Mouse (Mus musculus): ENCODE measurements around the gene Oxct2a. TPM values are rescaled to one million over a fixed set of nuclear protein-coding genes. Genes with fewer than 3 reads are reported as not detected.
"Not testable (repeated sequence)": the region's sequence is repeated elsewhere in the genome, so short reads cannot be mapped to it uniquely, and the experiment has no call there.

Gene Oxct2a
- polyA plus RNA-seq, 1 experiment from 2014 or later, result not detected

DNA sequence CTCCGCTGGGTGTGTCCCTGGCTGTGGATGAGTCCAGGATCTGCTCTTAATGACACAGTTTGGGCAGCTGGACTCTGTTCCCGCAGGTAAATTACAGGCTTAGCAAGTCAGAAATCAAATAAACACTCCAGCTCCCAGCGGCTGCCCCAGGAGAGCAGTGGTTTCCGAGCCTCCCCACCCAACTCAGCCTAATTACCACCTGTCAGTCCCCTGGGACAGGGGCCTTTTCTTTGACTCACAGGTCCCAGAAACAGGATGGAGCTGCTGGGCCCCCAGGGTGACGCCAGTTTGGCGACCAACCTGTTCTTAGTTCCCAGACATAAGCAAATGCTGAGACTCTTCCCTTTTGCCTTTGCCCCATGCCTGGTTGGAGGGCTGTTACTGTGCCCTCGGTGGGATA is 11.6 kb downstream of the Oxct2a start:
- no peaks in the 10 kb centered on the region for H3K9me3 ChIP-seq
- H3K4me2 ChIP-seq, result no peak overlapping the region
- H3K36me3 ChIP-seq, result no peaks in the 10 kb centered on the region
- WGBS, result 63% methylated on average over 7 of the region's 7 CpGs
- no peaks in the 10 kb centered on the region for H3K27me3 ChIP-seq (replicated peaks)
- H3K4me3 ChIP-seq (replicated peaks), result no peak overlapping the region
- ATAC-seq (ENCODE audit: insufficient read depth, low FRiP score, low read depth), result no peak
- H3K4me1 ChIP-seq, result no peaks in the 10 kb centered on the region
- H3K9ac ChIP-seq, result no peak overlapping the region
- no peak overlapping the region for H3K27ac ChIP-seq

DNA sequence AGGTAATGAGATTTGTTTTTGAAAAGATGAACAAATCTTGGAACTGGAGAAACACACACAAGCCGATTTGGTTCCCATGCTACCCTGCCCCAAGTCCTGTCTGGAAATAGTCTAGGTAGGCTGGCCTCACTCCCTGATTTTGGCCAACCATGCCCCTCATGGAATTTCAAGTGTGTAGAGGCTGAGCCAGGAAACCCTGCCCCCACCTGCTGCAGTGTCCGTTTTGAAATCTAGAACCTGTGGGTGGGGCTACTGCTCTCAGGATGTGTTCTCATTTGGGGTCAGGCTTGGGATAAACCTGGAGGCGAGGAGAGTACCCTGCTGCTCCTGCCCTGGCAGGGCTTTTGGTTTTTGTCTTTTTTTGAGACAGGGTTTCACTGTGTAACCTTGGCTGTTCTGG is 15.1 kb downstream of the Oxct2a start:
- Histone ChIP-seq H3K4me2 (no peak overlapping the region), H3K27me3 (replicated peaks) (no peaks in the 10 kb centered on the region), H3K9ac (no peak overlapping the region), H3K36me3 (0 out of 2 replicates have a peak, but pooled peaks cover 6% of the 10 kb centered on the region), H3K4me3 (replicated peaks) (no peak overlapping the region), H3K9me3 (no peaks in the 10 kb centered on the region), H3K4me1 (no peaks in the 10 kb centered on the region), H3K27ac (no peak overlapping the region)
- ATAC-seq (ENCODE audit: insufficient read depth, low FRiP score, low read depth), result no peak
- WGBS, result 47% methylated on average over 3 of the region's 3 CpGs

DNA sequence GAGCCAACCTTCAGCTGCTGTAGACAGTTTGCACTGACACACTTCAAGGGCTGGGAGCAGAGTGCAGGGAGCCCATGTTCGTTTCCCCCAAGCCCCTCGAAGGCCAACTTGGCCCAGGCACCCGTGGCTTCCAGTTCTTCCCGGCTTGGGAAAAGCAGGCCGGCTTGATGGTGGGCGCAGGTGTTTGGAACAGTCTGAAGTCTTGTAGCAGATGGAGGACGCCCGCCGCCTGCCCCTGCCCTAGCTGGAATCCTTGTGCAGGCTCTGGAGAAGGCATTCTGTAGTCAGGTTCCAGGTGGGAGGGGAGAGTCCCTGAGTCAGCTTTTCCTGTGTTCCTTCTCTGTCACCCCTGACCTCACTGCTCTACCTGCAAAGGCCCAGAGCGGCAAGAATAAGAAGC is 16.4 kb downstream of the Oxct2a start:
- no peak overlapping the region for H3K9ac ChIP-seq
- WGBS, result 89% methylated on average over 10 of the region's 10 CpGs
- no peak overlapping the region for H3K4me3 ChIP-seq (replicated peaks)
- H3K4me2 ChIP-seq, result no peak overlapping the region
- peaks cover 15% of the 10 kb centered on the region; the same call in 1 of the 2 replicates for H3K36me3 ChIP-seq
- ATAC-seq (ENCODE audit: insufficient read depth, low FRiP score, low read depth), result no peak
- no peaks in the 10 kb centered on the region for H3K9me3 ChIP-seq
- H3K27me3 ChIP-seq (replicated peaks), result no peaks in the 10 kb centered on the region
- H3K4me1 ChIP-seq, result no peaks in the 10 kb centered on the region
- H3K27ac ChIP-seq, result no peak overlapping the region

DNA sequence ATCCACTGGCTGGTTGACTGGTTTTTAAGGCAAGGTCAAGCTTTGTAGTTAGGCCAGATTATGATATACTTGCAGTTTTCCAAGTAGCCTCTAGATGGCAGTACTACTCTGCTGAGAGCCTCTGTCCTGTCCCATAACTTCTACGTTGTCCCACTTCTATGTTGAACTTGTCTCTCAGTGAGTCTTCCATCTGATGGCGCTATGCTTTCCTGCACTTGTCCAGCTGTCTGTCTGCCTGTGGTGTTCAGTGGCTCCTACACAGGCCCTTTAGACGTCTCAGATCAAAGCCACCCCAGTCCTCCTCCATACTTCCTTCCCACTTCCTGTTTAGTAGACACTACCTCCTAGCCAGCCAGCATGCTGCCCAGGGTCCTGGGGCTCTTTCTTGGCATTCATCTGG is 17.6 kb downstream of the Oxct2a start:
- H3K4me3 ChIP-seq (replicated peaks), result no peak overlapping the region
- H3K36me3 ChIP-seq, result peaks cover 17% of the 10 kb centered on the region; the same call in 1 of the 2 replicates
- no peaks in the 10 kb centered on the region for H3K9me3 ChIP-seq
- H3K4me1 ChIP-seq, result no peaks in the 10 kb centered on the region
- H3K4me2 ChIP-seq, result no peak overlapping the region
- peak; percentile 53; the same call in 1 of the 2 replicates for ATAC-seq (ENCODE audit: insufficient read depth, low FRiP score, low read depth)
- WGBS, result 25% methylated on average over 3 of the region's 3 CpGs
- H3K9ac ChIP-seq, result no peak overlapping the region
- no peaks in the 10 kb centered on the region for H3K27me3 ChIP-seq (replicated peaks)
- no peak overlapping the region for H3K27ac ChIP-seq

DNA sequence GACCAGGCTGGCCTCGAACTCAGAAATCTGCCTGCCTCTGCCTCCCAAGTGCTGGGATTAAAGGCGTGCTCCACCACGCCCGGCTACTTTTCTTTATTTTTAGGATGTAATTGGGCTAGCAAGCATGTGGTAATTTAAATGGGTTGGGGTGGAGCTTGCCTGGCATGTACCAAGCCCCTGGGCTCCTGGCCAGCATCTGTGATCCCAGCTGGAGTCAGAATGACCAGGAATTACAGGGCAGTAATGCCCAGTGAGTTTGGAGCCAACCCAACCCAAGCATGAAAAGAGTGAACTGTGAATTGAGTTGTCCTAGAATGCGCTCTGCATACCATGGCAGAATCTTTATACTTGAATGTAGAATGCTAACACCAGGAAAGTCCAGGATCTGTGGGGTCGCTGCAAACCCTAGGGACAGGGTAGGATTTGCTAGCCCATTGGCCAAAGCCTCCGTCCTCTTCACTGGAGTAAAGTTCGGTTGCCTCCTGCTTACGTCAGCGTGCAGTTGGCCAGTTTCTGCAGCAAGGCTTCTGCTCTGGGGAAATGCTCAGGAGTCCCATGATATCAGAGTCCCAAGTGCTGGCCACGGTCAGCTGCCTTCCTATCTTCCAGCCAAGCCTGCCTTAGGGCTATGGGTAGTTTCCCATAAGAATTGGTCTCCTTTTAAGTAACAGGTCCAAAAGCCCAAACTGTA is 24.3 kb downstream of the Oxct2a start:
- Histone ChIP-seq H3K36me3 (peaks cover 70% of the 10 kb centered on the region), H3K4me1 (no peaks in the 10 kb centered on the region), H3K9me3 (no peaks in the 10 kb centered on the region), H3K27ac (no peak overlapping the region), H3K9ac (no peak overlapping the region), H3K4me3 (replicated peaks) (no peak overlapping the region), H3K27me3 (replicated peaks) (no peaks in the 10 kb centered on the region), H3K4me2 (no peak overlapping the region)
- ATAC-seq (ENCODE audit: insufficient read depth, low FRiP score, low read depth), result no peak
- 95% methylated on average over 11 of the region's 11 CpGs for whole genome bisulfite sequencing

DNA sequence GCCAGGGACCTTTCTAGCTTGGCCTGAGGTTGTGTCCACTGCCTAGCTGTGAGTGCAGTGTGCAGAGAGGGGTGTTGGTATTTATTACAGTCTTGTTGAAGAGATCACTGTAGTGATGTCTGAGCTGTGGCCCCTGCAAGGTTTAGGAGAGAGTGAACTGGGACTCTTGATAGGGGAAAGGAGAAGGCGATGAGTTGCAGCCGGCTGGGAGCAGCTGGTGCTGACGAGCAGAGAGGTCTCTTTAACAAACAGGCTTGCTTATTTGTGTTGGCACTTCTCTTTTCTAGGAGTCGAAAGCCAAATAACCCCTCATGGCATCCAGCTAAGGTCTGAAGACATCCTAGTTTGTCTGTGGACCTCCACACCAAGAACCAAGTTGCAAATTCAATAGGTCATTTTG is 25.2 kb downstream of the Oxct2a start:
- Histone ChIP-seq H3K27ac (no peak overlapping the region), H3K4me3 (replicated peaks) (no peak overlapping the region), H3K36me3 (peaks cover 70% of the 10 kb centered on the region), H3K9me3 (no peaks in the 10 kb centered on the region), H3K4me1 (no peaks in the 10 kb centered on the region), H3K4me2 (no peak overlapping the region), H3K9ac (no peak overlapping the region), H3K27me3 (replicated peaks) (no peaks in the 10 kb centered on the region)
- 86% methylated on average over 4 of the region's 4 CpGs for WGBS
- ATAC-seq (ENCODE audit: insufficient read depth, low FRiP score, low read depth), result no peak

DNA sequence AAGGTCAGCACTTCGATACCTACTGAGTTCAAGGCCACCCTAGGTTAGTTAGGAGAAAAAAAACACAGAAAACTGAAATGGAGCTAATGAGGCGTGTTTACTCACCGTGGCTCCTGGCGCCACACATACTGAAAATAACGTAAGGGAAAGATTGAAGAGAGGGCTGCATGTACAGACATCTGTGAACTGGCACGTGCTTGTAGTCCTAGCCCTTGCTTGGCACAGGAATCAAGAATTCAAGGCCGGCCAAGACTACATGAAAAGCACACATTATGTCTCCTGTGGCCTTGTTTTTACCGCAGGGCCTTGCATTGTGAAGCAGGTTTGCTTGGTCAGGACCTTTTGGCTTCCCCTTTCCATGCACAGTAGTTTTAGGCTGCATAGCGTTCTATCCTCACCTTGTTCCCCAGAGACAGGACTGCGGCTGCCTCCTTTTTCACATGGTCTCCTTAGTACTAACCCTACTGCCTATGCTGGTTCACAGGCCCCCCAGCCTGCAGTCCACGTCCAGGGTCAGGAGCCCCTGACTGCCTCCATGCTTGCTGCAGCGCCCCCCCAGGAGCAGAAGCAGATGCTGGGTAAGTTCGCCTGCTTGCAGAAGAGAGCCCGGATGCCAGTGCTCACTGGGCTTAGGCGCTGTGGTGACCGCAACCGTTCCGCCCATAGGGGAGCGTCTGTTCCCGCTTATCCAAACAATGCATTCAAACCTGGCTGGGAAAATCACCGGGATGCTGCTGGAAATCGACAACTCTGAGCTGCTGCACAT is 26.1 kb downstream of the Oxct2a start:
- no peak overlapping the region for H3K4me2 ChIP-seq
- H3K27me3 ChIP-seq (replicated peaks), result no peaks in the 10 kb centered on the region
- no peak for ATAC-seq (ENCODE audit: insufficient read depth, low FRiP score, low read depth)
- no peak overlapping the region for H3K27ac ChIP-seq
- H3K4me3 ChIP-seq (replicated peaks), result no peak overlapping the region
- H3K36me3 ChIP-seq, result peaks cover 70% of the 10 kb centered on the region
- no peak overlapping the region for H3K9ac ChIP-seq
- WGBS, result 91% methylated on average over 22 of the region's 22 CpGs
- H3K9me3 ChIP-seq, result no peaks in the 10 kb centered on the region
- no peaks in the 10 kb centered on the region for H3K4me1 ChIP-seq

DNA sequence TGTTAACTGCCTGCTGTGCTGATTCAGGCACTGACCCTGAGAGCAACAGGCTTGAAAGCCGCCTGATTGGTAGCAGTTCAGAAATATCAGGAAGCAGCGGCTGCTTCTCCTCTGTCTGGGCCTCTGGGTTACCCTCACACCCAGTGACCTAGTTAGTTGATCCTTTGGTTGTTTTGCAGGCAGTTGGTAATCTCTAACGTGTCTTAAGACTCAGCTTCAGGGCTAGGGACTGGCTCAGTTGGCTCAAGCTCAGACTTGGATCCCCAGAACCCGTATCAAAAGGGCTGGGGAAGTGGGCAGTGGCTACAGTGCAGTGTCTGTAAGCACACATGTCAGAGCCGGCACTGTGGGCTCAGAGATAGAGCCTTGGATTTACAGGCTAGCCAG is 27.3 kb downstream of the Oxct2a start:
- H3K36me3 ChIP-seq, result peaks cover 77% of the 10 kb centered on the region
- WGBS, result 84% methylated on average over 5 of the region's 5 CpGs
- no peak for ATAC-seq (ENCODE audit: insufficient read depth, low FRiP score, low read depth)

DNA sequence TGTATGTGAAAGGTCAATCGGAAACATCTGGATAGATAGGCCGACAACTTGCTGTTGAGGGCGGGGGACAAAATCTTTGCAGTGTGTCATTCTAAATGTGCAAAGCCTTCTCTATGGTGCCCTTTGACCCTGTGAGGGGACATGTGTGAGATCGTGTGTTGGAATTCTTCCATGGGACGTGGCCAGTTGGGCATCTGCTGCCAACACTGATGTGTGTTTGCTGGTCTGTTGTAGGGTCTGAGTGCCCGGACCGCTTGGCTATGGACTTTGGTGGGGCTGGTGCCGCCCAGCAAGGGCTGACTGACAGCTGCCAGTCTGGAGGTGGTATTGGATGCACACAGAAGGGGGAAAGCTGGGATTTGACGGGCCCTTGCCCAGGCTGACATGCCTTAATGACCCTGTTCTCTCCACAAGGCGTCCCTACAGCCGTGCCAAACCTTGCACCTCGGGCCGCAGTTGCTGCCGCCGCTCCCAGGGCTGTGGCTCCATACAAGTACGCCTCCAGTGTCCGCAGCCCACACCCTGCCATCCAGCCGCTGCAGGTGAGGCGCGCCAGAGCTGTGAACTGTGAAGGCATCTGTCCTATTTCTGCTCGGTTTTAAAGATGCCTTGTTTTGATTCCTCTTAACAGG is 27.8 kb downstream of the Oxct2a start:
- Histone ChIP-seq H3K27me3 (replicated peaks) (no peaks in the 10 kb centered on the region), H3K4me3 (replicated peaks) (no peak overlapping the region), H3K4me2 (no peak overlapping the region), H3K9me3 (no peaks in the 10 kb centered on the region), H3K36me3 (peaks cover 80% of the 10 kb centered on the region), H3K4me1 (no peaks in the 10 kb centered on the region), H3K9ac (no peak overlapping the region), H3K27ac (no peak overlapping the region)
- 90% methylated on average over 21 of the region's 21 CpGs for WGBS
- 0 out of 2 replicates have a peak, but pooled peaks have one; percentile 8 for ATAC-seq (ENCODE audit: insufficient read depth, low FRiP score, low read depth)

More for the DNA sequence above, 27.3 kb downstream of the Oxct2a start:
- Histone ChIP-seq H3K4me1 (no peaks in the 10 kb centered on the region), H3K27ac (no peak overlapping the region), H3K9me3 (no peaks in the 10 kb centered on the region), H3K9ac (no peak overlapping the region), H3K27me3 (replicated peaks) (no peaks in the 10 kb centered on the region), H3K4me2 (no peak overlapping the region), H3K4me3 (replicated peaks) (no peak overlapping the region)

DNA sequence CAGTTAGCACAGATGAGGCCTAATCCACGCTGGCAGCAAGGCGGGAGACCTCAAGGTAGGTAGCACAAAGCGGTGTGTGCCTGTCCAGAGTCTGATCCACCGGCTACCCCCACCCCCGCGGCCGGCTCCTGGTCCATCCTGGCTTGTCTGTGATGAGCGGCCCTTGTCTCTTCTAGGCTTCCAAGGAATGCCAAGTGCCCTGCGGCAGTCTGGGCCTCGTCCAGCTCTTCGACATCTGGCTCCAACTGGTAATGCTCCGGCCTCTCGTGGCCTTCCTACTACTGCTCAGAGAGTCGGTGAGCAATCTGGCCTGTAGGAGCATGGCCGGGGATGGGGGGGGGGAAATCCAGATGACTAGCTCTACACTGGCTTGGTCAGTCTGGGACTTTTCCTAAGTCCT is 28.4 kb downstream of the Oxct2a start:
- H3K4me2 ChIP-seq, result not testable (repeated sequence)

DNA sequence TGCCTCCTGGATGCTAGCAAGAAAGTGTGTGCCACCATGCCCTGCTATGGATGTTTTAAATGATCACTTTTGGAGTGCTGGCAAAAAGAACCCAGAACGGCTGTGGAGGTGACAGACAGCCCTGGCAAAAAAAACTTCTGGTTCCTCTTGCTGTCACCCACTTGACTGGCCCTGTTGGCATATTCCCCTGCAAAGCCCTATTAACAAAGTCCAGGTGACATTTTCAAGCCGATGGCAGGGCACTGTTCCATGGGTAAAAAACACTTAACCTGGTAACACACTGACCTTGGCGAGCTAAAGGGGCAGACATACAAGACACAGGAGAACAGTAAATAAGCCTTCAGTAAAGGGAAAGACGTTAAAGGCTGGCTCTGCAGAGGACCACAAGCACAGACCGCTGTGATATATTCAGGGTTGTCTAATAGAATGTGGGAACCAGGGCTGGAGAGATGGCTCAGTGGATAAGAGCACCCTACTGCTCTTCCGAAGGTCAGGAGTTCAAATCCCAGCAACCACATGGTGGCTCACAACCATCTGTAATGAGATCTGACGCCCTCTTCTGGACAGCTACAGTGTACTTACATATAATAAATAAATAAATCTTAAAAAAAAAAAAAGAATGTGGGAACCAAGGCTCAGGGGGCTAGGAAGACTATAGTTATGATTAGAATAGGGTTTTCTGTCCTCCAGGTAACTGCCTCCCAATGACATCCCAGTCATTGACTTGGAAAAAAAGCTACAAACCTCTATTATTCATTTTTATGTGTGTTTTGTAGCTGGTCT is 29.6 kb downstream of the Oxct2a start:
- Histone ChIP-seq H3K27ac (no peak overlapping the region), H3K9ac (no peak overlapping the region), H3K36me3 (peaks cover 78% of the 10 kb centered on the region), H3K9me3 (no peaks in the 10 kb centered on the region), H3K4me3 (replicated peaks) (no peak overlapping the region), H3K4me2 (no peak overlapping the region), H3K27me3 (replicated peaks) (no peaks in the 10 kb centered on the region), H3K4me1 (no peaks in the 10 kb centered on the region)
- WGBS, result 75% methylated on average over 7 of the region's 7 CpGs
- ATAC-seq (ENCODE audit: insufficient read depth, low FRiP score, low read depth), result no peak

More for the DNA sequence above, 28.4 kb downstream of the Oxct2a start:
- not testable (repeated sequence) for H3K4me1 ChIP-seq; H3K4me3 ChIP-seq (replicated peaks); H3K27ac ChIP-seq; H3K27me3 ChIP-seq (replicated peaks); ATAC-seq (ENCODE audit: insufficient read depth, low FRiP score, low read depth); H3K9me3 ChIP-seq; H3K9ac ChIP-seq
- WGBS, result 89% methylated on average over 15 of the region's 15 CpGs
- H3K36me3 ChIP-seq, result peaks cover 78% of the 10 kb centered on the region
